Mouse (Mus musculus) hindbrain, embryonic 14.5 days (tissue): ENCODE results near the gene D11Wsu47e. TPM values are rescaled to one million over a fixed set of nuclear protein-coding genes. Genes with fewer than 3 reads are reported as not detected.
A peak's percentile ranks its signal among the peaks of the same experiment; 100 is the strongest.

ENCODE experiments used
- ATAC-seq: fragments of 200-750 bp; cut with Nextera tagmentation; 2 replicates; pipeline ENCODE4 v1.8.0; 2017; ENCODE audit warnings: moderate number of reproducible peaks, mild to moderate bottlenecking, moderate TSS enrichment, moderate library complexity; ENCODE audit not compliant: low FRiP score
- DNase-seq: peaks from one replicate; pipeline ENCODE4 v3.0.0-alpha.2; 2015; ENCODE audit warnings: low spot score
- H3K27ac ChIP-seq: fragments of 300-500 bp; sonication (generic); 2 replicates; pipeline ENCODE4 v1.5.1; 2014; ENCODE audit warnings: mild to moderate bottlenecking, moderate library complexity
- H3K27me3 ChIP-seq: fragments of 300-500 bp; sonication (generic); 2 replicates; pipeline ENCODE4 v1.6.1; 2014; ENCODE audit warnings: mild to moderate bottlenecking, low read length, mixed read lengths; ENCODE audit not compliant: control insufficient read depth, insufficient read depth
- H3K36me3 ChIP-seq: fragments of 300-500 bp; sonication (generic); replicated peaks from 2 replicates; pipeline ENCODE4 v1.6.1; 2014; ENCODE audit not compliant: control insufficient read depth, insufficient read depth
- H3K4me1 ChIP-seq: fragments of 300-500 bp; sonication (generic); replicated peaks from 2 replicates; pipeline ENCODE4 v1.6.1; 2014; ENCODE audit warnings: antibody characterized with exemption, low read length, mixed read lengths; ENCODE audit not compliant: control insufficient read depth, insufficient read depth
- H3K4me2 ChIP-seq: fragments of 300-500 bp; sonication (generic); replicated peaks from 2 replicates; pipeline ENCODE4 v1.6.1; 2014; ENCODE audit warnings: mild to moderate bottlenecking, moderate library complexity
- H3K4me3 ChIP-seq: fragments of 300-500 bp; sonication (generic); replicated peaks from 2 replicates; pipeline ENCODE4 v1.5.1; 2014; ENCODE audit warnings: mild to moderate bottlenecking, low read length
- H3K9ac ChIP-seq: fragments of 300-500 bp; sonication (generic); 2 replicates; pipeline ENCODE4 v1.6.1; 2014
- H3K9me3 ChIP-seq: fragments of 300-500 bp; sonication (generic); 2 replicates; pipeline ENCODE4 v1.6.1; 2016; ENCODE audit warnings: low read length; ENCODE audit not compliant: control insufficient read depth
- WGBS: fragments of 180-500 bp; shearing (Covaris S2); extraction: QIAGEN DNeasy Blood & Tissue Kit; methylation state at CpG from one replicate; pipeline ENCODE4 v1.1.7; 2014; 5-methylcytosine and 5-hydroxymethylcytosine counted together
- polyA plus RNA-seq: library from polyadenylated mRNA; unstranded; fragments of >200 nt; fragmentation: Nextera tagmentation; extraction: Ambion mirVana; gene quantifications from 2 replicates; pipeline ENCODE4 v1.2.1, GENCODE M21; 2014

Gene D11Wsu47e
- polyA plus RNA-seq, 1 experiment from 2014 or later: 22.2 TPM

DNA sequence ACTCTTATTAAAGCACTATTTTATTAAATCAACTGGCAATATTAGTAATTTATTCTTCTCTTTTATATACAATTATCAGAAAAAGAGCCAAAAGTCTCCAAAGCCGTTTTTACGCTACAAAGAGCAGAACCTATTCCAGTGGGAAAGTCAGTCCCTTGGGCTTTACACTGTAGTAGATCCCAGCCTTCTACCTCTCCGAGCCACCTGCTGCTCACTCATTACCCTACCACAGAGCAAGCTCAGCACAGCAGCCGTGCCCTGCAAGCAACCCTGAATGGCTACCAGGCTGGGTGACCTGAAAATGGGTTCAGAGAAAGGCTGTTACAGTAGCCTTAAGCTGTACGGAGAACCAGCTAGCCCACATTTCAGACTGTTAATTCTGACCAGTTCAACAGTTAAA is 9.6 kb upstream of the D11Wsu47e start:
- Histone ChIP-seq H3K4me1 (no peaks in the 10 kb centered on the region), H3K27ac (no peak overlapping the region), H3K9me3 (no peaks in the 10 kb centered on the region), H3K36me3 (peaks cover 59% of the 10 kb centered on the region), H3K4me3 (no peak overlapping the region), H3K9ac (no peak overlapping the region), H3K27me3 (no peaks in the 10 kb centered on the region), H3K4me2 (no peak overlapping the region)
- no peak for ATAC-seq
- 85% methylated on average over 5 of the region's 5 CpGs for WGBS
- no peak for DNase-seq

GRCm38 (mm10) chr11:113676847-113677246 is 7.4 kb upstream of the D11Wsu47e start:
- no peaks in the 10 kb centered on the region for H3K9me3 ChIP-seq
- no peak overlapping the region for H3K27ac ChIP-seq
- peaks cover 48% of the 10 kb centered on the region for H3K36me3 ChIP-seq
- H3K4me3 ChIP-seq: no peak overlapping the region
- WGBS: 88% methylated on average over 2 of the region's 2 CpGs
- no peak for DNase-seq
- no peak overlapping the region for H3K9ac ChIP-seq
- H3K4me2 ChIP-seq: no peak overlapping the region
- no peaks in the 10 kb centered on the region for H3K27me3 ChIP-seq
- no peak for ATAC-seq
- H3K4me1 ChIP-seq: peaks cover 10% of the 10 kb centered on the region

DNA sequence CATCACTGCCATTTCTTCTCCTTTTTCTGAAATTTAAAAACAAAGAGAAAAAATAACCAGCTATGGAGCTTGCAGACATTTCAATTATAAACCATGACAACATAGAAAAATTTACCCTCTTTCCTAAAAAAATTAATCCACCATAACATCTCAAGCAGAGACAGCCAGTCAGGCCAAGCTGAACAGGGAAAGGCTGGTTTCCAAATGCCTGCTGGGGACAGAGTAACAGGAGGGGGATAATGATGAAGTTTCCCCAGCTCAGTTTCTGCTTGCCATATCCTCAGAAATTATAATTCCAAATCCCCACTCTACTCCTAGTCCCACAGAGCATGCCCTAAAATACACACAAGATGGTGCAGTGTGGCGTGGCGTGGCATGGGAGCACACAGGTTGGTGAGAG is 6.8 kb upstream of the D11Wsu47e start:
- DNase-seq (no peak), ATAC-seq (no peak)
- Histone ChIP-seq H3K27ac (no peak overlapping the region), H3K36me3 (peaks cover 44% of the 10 kb centered on the region), H3K4me3 (no peak overlapping the region), H3K9me3 (no peaks in the 10 kb centered on the region), H3K27me3 (no peaks in the 10 kb centered on the region), H3K9ac (no peak overlapping the region), H3K4me1 (peaks cover 16% of the 10 kb centered on the region), H3K4me2 (no peak overlapping the region)
- 88% methylated on average over 2 of the region's 2 CpGs for WGBS

- Histone ChIP-seq H3K4me2 (no peak overlapping the region), H3K9ac (no peak overlapping the region), H3K27ac (no peak overlapping the region), H3K36me3 (peaks cover 36% of the 10 kb centered on the region), H3K4me3 (no peak overlapping the region), H3K9me3 (no peaks in the 10 kb centered on the region), H3K4me1 (peaks cover 23% of the 10 kb centered on the region), H3K27me3 (no peaks in the 10 kb centered on the region)
- WGBS: 88% methylated on average over 8 of the region's 8 CpGs
- DNase-seq: no peak
- ATAC-seq: no peak
Observed at GRCm38 (mm10) chr11:113678373-113678772, 5.8 kb upstream of the D11Wsu47e start.

DNA sequence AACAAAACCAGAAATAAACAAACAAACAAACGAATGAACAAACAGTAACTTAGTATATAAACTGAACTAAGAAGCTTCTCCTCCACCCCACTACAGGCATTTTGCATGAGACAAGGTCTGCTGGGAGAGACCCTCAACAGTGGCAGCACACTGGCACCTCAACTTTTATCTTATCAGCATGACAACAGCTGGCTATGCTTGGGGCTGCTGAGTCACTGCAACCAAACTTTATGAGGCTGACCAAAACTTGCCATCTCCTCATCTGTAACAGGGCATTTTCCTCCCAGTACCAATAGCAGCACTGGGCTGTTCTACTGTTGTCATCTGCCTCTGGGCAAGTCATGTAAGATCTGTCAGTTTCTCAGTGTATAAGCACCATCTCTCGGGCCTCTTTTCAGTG is 3.3 kb upstream of the D11Wsu47e start:
- ATAC-seq (no peak), DNase-seq (no peak)
- H3K4me1 ChIP-seq: peaks cover 35% of the 10 kb centered on the region
- WGBS: 96% methylated on average over 2 of the region's 2 CpGs
- no peak overlapping the region for H3K4me2 ChIP-seq
- H3K27me3 ChIP-seq: no peaks in the 10 kb centered on the region
- peaks cover 13% of the 10 kb centered on the region for H3K36me3 ChIP-seq
- H3K9ac ChIP-seq: no peak overlapping the region
- no peak overlapping the region for H3K27ac ChIP-seq
- H3K4me3 ChIP-seq: no peak overlapping the region
- H3K9me3 ChIP-seq: no peaks in the 10 kb centered on the region

- Histone ChIP-seq H3K9me3 (no peaks in the 10 kb centered on the region), H3K4me1 (peaks cover 35% of the 10 kb centered on the region), H3K27me3 (no peaks in the 10 kb centered on the region), H3K27ac (no peak overlapping the region), H3K36me3 (peaks cover 2% of the 10 kb centered on the region), H3K4me2 (peak overlapping the region; percentile 90), H3K9ac (peak overlapping the region; percentile 81), H3K4me3 (peak overlapping the region; percentile 89; the same call in 1 of the 2 replicates)
- ATAC-seq: no peak
- DNase-seq: no peak
Observed at GRCm38 (mm10) chr11:113681979-113682378, 2.2 kb upstream of the D11Wsu47e start.

DNA sequence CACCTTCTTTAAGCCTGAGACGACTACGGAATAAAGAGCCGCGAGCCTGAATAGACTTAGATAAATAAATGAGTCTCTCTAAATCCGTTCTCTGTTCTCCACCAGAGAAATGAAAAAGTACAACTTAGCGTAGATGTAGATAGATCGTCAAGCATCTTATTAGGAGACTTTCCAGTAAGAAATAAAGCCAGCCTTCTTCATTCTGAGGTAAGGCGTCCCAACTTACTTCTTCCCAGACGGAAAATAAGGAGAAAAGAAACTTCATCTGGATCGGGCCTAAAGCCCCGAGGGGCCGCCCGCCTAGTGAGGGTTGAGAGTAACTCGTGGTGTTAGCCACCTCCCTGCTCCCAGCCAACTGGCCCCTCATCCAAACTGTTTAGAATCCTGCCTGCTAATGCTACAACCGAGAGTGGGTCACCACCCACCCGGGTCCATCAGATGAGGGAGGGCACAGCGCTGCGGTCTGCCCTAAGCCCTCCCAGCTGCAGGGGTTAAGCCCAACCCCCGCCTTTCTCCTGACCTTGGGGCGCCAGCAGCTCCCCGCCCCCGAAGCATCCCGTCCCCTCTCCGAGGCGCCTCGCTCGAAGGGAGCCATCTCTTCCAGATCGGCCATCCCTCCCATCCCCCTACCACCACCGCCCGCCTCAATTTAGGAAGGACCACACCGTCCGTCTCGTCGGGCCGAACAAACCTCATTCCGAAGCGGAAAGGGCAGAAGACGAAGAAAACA is 1.1 kb upstream of the D11Wsu47e start:
- ATAC-seq (peak; percentile 37), DNase-seq (no peak)
- H3K27me3 ChIP-seq: no peaks in the 10 kb centered on the region
- peak overlapping the region; percentile 81 for H3K9ac ChIP-seq
- H3K4me1 ChIP-seq: peaks cover 35% of the 10 kb centered on the region
- H3K4me3 ChIP-seq: peak overlapping the region; percentile 89
- no peaks in the 10 kb centered on the region for H3K9me3 ChIP-seq
- H3K27ac ChIP-seq: peak overlapping the region; percentile 90
- H3K36me3 ChIP-seq: peaks cover 6% of the 10 kb centered on the region
- H3K4me2 ChIP-seq: peak overlapping the region; percentile 90
- WGBS: 3% methylated on average over 37 of the region's 38 CpGs

- H3K4me2 ChIP-seq: peak overlapping the region; percentile 90
- H3K27me3 ChIP-seq: no peaks in the 10 kb centered on the region
- peak; percentile 75 for ATAC-seq
- no peak for DNase-seq
- H3K36me3 ChIP-seq: peaks cover 11% of the 10 kb centered on the region
- peak overlapping the region; percentile 81 for H3K9ac ChIP-seq
- H3K27ac ChIP-seq: peak overlapping the region; percentile 90
- peaks cover 35% of the 10 kb centered on the region for H3K4me1 ChIP-seq
- 0% methylated on average over 10 of the region's 38 CpGs for WGBS
- H3K9me3 ChIP-seq: no peaks in the 10 kb centered on the region
- H3K4me3 ChIP-seq: peak overlapping the region; percentile 89
Observed at GRCm38 (mm10) chr11:113683627-113683956, 620 bp upstream of the D11Wsu47e start.

DNA sequence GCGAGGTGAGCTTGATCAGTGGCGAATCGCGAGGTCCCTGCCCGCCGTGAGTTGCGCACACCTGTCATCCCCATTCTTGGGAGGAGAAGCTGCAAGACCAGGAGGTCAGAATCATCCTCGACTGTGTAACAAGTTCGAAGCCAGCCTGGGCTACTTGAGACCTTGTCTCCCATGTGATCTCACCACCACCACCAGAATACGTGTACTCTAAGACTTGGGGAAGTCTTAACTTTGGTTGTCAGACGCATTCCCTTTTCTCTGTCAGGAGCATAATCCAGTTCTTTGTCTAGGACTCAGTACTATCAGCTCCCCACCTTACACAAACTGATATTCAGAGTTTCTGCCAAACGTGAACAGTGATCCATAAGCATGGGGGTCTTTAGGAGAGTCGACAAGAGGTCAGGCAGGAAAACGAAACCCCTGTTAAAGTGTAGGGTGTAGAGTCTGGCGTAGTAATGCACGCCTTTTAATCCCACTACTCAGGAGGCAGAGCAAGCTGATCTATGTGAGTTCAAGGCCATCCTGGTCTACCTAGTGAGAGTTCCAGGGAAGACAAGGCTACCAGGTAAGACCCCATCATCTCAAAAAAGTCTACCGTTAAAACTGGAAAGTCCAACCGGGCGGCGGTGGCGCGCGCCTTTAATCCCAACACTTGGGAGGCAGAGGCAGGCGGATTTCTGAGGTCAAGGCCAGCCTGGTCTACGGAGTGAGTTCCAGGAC is 655 bp downstream of the D11Wsu47e start:
- peak overlapping the region; percentile 89 for H3K4me3 ChIP-seq
- no peaks in the 10 kb centered on the region for H3K27me3 ChIP-seq
- H3K9ac ChIP-seq: peak overlapping the region; percentile 81
- H3K4me1 ChIP-seq: peaks cover 35% of the 10 kb centered on the region
- DNase-seq: no peak
- peak overlapping the region; percentile 90 for H3K4me2 ChIP-seq
- peaks cover 24% of the 10 kb centered on the region for H3K36me3 ChIP-seq
- peak overlapping the region; percentile 90; the same call in 1 of the 2 replicates for H3K27ac ChIP-seq
- no peaks in the 10 kb centered on the region for H3K9me3 ChIP-seq
- 0 out of 2 replicates have a peak, but pooled peaks have one; percentile 1 for ATAC-seq
- WGBS: 44% methylated on average over 25 of the region's 25 CpGs
